Mouse (Mus musculus) kidney, postnatal 36 days (tissue): Measurements from ENCODE around the gene Usp19.

Experiments
- DNase-seq, 2 experiments: peaks; one replicate each; pipeline ENCODE4 v3.0.0; 2021 to 2022; ENCODE audit warnings: mixed read lengths in 2 of 2

Usp19 gene

DNA sequence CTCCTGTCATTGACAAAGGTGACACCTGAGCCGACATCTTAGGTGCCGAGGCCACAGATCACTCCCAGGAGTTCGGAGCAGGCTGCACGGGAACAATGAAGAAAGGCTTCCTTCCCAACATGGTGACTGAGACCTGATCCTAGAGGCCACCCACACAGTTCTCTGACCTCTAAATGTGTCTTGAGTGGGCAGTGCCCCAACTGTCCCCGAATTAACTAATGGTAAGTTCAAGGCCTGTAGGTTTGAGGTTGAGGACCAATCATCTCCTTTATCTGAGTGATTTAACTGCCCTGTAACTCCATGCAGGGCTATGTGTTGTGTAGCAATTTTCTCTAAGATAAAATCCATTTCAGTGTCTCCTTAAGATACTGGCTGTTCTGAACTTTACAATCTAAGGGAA is 21.0 kb upstream of the Usp19 start:
- DNase-seq: no peak

DNA sequence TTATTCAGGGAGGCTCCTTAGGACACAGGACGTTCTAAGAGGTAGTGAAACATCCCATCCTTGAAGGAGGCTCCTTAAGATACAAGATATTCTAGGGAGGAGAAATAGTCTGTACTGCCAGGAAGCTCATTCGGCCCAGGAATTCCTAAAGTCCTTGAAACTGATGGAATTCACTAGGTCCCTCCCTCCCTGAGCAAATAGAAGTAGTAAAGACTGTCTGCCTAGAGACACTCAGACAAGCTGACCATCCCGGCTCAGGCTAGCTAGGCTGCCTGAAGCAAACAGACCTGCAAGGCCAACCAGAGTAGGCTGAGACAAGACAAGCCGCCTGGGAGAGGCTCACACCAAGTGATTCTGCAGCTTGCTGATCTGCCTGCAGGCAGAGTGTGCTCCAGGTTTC is 20.6 kb upstream of the Usp19 start:
- no peak for DNase-seq

DNA sequence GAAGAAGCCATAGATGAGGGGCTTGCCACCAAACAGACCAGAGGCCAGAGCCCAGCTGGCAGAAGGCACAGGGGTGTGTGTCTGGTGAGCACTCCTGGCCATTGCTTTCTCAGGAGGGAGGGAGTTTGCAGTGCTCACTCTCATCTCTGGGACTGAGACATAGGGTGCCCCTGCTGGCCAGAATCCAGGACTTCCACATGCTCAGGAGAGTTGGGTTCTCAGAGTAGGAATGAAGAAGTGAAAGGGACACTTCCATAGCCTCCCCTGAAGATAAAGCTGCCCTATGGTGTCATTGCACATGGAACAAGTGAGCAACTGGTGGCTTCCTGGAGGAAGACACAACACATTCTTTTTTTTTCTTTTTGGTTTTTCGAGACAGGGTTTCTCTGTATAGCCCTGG is 15.9 kb upstream of the Usp19 start:
- no peak for DNase-seq

DNA sequence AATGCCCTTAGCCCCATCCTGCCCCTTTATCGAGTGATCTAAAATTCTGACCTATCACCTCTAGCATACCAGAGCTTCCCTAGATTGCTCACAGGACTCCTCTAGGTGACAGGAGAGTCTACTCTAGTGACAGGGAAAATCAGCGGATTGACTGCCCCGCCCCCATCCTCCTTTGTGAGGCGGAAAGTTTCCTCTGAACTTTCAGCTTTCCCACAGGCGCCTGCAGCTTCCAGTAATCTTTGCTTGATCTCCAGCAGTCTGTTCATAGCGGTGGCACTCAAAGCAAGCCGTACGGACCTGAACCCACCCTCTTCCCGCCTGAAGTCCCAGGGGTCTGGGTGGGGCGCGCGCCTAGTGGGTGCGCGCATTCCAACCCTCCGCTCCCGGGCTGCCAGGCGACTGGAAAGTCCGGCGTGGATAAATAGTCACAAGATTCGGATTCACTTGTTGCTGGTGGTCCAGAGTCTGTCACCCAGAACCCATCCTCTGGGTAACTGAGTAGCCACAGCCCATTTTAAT is 11.7 kb upstream of the Usp19 start:
- DNase-seq: peak; percentile 86 to 90

DNA sequence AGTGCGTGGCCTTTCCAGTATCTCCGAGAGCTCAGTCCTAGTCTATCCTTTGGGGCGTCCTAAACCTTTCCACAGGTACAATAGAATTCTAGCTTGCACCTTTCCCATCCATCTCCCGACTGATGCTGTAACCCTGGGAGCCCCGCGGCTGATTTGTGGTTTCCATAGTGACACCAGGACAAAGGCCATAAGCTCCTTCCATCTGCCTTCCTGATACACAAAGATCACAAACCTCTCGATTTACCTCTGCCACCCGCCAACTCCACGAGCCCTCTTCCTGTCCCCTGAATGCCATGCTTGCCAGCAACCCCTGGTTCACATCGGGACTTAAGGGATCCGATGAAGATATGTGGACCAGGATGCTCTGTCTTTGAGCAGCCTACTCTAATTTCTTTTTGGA is 11.2 kb upstream of the Usp19 start:
- peak in 1 of 2 experiments; percentile 36 for DNase-seq

DNA sequence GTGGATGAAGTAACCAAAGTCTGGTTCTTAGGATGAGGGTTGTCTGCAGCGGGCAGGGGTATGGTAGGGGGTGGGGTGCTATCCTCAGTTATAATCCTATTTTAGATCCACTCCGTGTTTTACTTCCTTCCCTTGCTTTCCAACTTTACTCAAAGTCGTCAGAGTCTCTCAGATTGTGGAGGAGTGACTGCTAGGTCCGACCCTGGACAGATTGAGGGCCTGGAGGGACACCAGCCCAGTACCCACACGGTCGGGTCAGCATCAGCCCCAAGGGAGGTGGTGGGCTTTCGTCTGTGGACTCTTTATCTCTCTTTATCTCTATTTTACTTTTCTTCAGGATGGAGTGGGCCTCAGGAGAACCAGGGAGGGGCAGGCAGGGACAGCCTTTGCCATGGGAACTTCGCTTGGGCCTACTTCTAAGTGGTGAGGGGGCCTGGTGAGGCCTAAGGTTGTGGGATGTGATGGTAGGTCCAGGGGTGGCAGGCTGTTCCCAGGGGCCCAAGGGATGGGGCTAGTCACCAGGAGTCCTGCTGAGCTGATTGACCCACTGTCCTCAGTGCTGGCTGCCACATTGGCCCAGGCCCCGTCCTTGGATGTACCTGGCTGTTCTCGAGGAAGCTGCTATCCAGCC is 10.6 kb upstream of the Usp19 start, which contains the start of gene Lamb2:
TSS of gene Lamb2 (plus strand) at position 16 of the 631 bp plus-strand sequence.
- peak; percentile 45 to 73 for DNase-seq

DNA sequence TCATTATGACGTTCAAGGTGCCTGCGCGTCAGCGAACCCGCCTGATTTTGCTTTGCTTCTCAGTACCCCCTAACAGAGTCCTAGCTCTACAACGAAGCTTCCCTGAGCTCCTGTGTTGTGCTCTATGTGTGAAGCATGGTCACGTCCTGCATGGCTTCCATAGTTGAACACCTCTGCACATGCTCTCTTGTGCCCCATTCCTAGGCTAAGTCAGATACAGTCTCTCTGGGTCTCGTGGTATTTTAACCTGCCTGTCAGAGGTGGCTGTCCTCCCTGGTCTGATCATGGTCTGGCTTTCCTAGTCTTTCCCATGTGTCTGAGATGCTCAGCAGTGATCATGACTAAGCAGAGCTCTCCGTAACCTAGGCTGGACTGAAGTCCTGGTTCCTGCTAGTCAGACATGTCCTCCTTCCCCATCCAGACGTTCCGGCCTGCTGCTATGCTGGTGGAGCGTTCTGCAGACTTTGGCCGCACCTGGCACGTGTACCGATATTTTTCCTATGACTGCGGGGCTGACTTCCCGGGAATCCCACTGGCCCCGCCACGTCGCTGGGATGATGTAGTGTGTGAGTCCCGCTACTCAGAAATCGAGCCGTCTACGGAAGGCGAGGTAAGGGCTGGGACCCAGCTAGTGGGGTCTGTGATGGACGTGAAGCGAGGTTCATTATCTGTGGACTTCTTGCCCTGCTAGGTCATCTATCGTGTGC is 9.4 kb upstream of the Usp19 start:
- no peak for DNase-seq

DNA sequence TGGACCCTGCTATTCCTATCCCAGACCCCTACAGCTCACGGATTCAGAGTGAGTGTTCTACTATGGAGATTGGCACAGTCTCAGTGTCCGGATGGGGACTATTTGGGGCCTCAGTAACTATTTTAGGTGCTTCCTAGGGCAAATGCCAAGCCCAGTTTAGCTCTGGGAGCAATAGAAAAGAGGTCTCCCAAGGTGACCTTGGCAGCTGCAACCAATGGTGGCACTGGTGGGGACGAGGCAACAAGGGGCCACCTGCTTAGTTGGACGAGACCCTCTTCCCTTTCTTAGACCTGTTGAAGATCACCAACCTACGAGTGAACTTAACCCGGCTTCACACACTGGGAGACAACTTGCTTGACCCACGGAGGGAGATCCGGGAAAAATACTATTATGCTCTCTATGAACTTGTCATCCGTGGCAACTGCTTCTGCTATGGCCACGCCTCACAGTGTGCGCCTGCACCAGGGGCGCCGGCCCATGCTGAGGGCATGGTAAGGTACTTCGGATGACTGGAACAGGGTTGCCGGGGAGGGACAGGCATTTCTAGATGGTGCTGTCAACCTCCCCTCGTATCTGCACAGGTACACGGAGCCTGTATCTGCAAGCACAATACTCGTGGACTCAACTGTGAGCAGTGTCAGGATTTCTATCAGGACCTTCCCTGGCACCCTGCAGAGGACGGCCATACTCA is 8.7 kb upstream of the Usp19 start:
- no peak for DNase-seq

DNA sequence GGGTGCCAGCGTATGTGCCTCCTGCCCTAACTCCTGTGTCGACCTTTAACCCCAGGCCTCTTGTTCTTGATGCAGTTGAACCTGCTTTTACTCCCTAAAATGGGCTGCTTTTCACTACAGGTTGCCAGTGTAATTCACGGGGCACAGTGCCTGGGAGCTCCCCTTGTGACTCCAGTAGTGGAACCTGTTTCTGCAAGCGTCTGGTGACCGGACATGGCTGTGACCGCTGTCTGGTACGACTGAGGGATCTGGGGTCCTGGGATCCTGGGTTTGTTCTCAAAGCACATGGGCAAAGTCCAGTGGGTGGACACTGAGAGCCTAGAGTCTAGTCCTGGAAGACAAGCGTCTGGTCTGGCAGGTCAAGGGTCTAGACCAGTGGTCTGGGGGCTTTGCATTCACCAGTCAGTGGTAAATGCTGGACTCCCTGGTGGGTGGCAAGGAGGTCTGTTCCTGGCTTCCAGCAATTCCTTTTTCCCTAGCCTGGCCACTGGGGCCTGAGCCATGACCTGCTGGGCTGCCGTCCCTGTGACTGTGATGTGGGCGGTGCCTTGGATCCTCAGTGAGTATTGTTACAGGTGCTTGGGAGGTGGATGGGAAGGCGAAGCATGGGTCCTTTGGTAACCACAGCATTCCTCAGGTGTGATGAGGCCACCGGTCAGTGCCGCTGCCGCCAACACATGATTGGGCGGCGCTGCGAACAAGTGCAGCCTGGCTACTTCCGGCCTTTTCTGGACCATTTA is 7.2 kb upstream of the Usp19 start:
- no peak for DNase-seq

DNA sequence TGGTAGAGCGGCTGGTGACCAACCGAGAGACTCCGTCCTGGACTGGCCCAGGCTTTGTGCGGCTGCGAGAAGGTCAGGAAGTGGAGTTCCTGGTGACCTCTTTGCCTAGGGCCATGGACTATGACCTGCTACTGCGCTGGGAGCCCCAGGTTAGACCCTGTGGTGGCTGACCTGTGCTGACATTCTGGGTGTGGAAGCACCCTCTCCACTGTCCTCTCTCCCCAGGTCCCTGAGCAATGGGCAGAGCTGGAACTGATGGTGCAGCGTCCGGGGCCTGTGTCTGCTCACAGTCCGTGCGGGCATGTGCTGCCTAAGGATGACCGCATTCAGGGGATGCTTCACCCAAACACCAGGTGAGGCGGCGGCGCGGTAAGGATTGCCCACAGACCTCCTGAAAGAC is 6.4 kb upstream of the Usp19 start:
- DNase-seq: no peak

DNA sequence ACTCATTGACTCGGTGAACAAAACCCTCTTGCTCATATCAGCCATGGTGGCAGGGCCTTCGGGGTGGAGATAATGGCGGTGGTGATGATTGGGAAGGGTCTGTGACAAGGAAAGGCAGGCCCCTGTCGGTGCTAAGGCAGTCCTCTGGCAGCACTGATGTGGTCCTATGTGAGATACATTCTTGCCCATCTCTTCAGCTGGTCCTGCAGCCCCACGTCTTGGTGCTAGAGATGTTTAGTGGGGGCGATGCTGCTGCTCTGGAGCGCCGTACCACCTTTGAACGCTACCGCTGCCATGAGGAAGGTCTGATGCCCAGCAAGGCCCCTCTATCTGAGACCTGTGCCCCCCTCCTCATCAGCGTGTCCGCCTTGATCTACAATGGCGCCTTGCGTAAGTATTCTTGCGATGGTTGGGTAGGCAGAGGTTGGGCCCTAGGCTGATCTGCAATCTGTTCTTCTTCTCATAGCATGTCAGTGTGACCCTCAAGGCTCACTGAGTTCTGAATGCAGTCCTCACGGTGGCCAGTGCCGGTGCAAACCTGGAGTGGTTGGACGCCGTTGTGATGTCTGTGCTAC is 5.0 kb upstream of the Usp19 start:
- DNase-seq: no peak

DNA sequence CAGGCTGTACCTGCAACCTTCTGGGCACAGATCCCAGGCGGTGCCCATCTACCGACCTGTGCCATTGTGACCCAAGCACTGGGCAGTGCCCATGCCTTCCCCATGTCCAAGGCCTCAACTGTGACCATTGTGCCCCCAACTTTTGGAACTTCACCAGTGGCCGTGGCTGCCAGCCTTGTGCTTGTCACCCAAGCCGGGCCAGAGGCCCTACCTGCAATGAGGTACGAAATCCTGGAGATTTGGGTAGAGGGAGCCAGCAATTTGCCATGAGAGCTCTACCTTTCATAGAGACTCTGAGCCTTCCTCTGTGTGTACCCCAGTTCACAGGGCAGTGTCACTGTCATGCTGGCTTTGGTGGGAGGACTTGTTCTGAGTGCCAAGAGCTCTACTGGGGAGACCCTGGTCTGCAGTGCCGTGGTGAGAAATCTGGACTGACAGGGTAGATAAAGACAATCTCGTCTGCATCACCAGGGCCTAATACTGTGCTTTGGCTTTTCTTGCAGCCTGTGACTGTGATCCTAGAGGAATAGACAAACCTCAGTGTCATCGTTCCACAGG is 3.4 kb upstream of the Usp19 start:
- DNase-seq: no peak

DNA sequence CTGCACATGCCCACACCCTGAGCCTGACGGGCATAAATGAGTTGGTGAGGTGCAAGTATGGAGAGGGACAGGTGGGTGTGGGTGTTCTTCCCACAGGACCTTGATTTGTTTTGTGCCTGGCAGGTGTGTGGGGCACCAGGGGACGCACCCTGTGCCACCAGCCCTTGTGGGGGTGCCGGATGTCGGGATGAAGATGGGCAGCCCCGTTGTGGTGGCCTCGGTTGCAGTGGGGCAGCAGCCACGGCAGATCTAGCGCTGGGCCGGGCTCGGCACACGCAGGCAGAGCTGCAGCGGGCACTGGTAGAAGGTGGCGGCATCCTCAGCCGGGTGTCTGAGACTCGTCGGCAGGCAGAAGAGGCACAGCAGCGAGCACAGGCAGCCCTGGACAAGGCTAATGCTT is 2.0 kb upstream of the Usp19 start:
- DNase-seq: no peak

DNA sequence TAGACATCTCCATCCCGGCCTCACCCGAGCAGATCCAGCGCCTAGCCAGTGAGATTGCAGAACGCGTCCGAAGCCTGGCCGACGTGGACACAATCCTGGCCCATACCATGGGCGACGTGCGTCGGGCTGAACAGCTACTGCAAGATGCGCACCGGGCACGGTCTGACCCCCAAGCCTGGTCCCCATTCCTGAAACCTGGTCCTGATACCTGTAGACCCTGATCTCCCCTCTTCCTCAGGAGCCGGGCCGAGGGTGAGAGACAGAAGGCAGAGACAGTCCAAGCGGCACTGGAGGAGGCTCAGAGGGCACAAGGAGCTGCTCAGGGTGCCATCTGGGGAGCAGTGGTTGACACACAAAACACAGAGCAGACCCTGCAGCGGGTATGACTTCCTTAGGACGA is 1.2 kb upstream of the Usp19 start:
- no peak for DNase-seq

DNA sequence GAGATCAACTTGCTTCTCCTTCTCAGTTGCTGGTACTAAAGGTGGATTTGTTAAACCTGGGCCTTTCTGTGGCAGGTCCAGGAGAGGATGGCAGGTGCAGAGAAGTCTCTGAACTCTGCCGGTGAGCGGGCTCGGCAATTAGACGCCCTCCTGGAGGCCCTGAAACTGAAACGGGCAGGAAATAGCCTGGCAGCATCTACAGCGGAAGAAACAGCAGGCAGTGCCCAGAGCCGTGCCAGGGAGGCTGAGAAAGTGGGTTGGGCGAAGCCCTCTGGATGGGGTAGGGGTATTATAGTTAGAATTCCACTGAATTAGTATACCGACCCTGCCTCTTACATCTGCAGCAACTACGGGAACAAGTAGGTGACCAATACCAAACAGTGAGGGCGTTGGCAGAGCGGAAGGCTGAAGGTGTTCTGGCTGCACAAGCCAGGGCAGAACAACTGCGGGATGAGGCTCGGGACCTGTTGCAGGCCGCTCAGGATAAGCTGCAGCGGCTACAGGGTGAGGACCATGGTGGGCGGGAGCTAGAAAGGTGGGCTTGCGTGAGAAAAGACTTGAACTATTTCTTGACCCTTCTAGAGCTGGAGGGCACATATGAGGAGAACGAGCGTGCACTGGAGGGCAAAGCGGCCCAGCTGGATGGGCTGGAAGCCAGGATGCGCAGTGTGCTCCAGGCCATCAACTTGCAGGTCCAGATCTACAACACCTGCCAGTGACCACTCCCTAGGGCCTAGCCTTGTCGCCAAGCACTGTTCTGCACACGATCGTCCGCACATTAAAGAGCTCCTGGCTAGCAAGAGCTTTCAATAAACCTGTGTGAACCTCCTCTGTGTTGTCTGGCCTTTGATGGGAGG is 472 bp upstream of the Usp19 start:
- no peak for DNase-seq

DNA sequence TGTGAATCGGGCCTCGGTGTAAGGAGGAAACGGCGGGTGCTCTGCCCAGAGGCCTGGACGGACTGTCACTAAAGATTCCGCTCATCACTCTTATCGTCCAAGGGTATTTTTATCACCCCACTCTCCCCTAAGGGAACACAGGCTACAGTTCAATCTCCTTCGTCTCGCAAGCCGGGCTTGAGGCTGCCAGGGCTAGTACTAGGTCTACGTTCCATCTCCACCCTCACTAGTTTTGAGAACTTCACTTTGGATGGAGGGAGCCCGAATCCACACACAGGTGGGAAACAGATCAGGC is 831 bp downstream of the Usp19 start:
- DNase-seq: no peak

DNA sequence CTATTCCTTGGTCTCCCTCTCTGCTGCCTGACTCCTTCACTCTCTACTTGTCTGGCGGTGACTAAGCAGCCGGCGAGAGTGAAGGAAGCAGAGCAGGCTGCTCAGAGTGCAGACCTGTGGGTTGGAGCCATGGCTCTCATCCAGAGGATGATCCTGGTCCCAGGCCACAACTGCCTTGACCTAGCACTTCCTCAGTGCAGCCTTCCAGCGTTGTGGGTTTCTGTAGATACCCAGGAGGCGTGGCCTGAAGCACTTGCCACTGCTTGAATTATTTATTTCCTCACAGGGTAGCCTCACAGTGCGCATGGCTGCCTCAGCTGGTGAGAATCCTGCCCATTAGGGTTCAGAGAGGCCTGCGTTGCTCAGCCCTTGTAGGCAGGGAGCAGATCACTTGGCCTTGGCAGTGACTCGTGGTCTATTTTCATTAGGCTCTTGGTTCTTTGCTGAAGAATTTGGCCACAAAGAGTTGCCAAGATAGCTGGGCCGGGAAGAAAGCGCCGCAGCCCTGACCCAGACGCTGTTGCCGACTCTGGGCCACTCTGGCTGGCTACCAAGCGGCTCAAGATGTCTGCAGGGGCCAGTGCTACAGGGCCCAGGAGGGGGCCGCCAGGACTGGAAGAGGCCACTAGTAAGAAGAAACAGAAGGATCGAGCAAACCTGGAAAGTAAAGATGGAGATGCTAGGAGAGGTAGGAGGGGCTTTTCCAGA is 1.8 kb downstream of the Usp19 start:
- DNase-seq: peak; percentile 32 to 53

DNA sequence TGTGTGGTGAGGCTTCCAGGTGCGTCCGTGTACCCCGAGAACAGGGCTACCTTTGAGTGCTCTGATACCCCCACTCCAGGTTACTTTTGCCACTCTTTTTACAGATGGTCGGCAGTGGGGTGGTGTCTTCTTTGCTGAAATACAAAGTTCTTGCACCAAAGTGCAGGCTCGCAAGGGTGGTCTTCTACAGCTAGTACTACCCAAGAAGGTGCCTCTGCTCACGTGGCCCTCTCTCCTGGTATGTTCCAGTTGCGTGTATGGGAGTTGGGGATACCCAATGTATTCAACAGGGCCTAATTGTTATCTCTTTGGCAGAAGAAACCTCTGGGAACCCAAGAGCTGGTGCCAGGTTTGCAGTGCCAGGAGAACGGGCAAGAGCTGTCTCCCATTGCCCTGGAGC is 2.8 kb downstream of the Usp19 start:
- DNase-seq: no peak

DNA sequence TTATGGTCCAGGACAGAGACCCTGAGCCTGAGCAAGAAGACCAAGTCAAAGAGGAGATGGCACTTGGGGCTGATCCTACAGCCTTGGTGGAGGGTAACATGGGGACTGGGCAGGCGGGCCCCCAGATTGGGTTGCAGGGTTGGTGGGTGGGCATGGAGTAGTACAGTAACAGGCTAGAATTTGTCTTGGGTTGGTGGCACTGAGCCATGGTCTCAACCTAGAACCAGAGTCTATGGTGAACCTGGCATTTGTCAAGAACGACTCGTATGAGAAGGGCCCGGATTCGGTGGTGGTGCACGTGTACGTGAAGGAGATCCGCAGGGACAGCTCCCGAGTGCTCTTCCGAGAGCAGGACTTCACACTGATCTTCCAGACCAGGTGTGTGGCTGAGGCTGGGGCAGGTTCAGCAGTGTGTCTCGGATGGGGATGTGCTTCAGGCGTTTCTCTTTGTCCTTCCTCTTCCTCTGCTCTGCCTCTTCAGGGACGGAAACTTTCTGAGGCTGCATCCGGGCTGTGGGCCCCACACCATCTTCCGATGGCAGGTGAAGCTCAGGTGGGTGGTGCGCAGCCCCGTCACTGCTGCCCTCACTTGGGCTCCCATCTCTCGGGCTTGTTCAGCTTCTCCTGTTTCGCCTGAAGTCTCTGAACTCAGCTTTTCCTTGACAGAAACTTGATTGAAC is 3.9 kb downstream of the Usp19 start:
- DNase-seq: no peak

DNA sequence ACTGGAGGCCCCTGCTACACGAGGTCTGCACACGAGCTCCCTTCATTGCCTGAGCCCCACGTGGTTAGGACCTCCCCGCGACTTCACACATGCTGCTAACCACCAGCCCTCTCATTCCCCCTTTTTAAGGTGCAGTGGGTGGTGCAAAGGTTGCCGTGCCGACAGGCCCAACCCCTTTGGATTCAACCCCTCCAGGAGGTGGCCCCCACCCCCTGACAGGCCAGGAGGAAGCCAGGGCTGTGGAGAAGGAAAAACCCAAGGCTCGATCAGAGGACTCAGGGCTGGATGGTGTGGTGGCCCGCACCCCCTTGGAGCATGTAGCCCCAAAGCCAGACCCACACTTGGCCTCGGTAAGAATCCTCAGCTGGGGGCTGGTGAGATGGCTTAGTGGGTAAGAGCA is 4.5 kb downstream of the Usp19 start:
- no peak for DNase-seq

DNA sequence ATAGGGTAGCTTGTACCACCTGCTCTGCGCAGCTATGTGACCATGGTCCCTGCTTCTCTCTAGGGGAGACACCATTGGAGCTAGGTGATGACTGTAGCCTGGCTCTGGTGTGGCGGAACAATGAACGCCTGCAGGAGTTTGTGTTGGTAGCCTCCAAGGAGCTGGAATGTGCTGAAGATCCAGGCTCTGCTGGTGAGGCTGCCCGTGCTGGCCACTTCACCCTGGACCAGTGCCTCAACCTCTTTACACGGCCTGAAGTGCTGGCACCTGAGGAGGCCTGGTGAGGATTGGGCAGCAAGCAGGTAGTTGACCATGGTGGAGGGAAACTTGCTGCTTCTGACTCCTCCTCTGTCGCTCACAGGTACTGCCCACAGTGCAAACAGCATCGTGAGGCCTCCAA is 8.8 kb downstream of the Usp19 start:
- DNase-seq: no peak
